Mouse (Mus musculus) ES-E14 (cell line): Measurements from ENCODE around the gene Stim2. TPM values are rescaled to one million over a fixed set of nuclear protein-coding genes. Genes with fewer than 3 reads are reported as not detected.

Experiments
- DNase-seq: peaks from one replicate; pipeline ENCODE4 v3.0.0-alpha.2; 2013; ENCODE audit warnings: low read depth, low spot score
- H3K27ac ChIP-seq: 2 replicates; pipeline ENCODE4 v1.5.1; 2012; ENCODE audit warnings: low read depth, mild to moderate bottlenecking, low read length, moderate library complexity, mixed read lengths; ENCODE audit not compliant: poor library complexity, insufficient read depth, severe bottlenecking
- H3K36me3 ChIP-seq: 2 replicates; pipeline ENCODE4 v1.6.1; 2012; ENCODE audit warnings: mild to moderate bottlenecking, low read length, moderate library complexity, mixed read lengths; ENCODE audit not compliant: control insufficient read depth, poor library complexity, insufficient read depth, severe bottlenecking
- H3K4me1 ChIP-seq, 2 experiments: fragments of 150-350 bp in 1 of 2; sonication (generic) in 1 of 2; 2 replicates each; pipeline ENCODE4 v1.6.1; 2012; ENCODE audit warnings: low read length in 2 of 2, mild to moderate bottlenecking in 1 of 2, mixed read lengths in 1 of 2; ENCODE audit not compliant: control insufficient read depth in 2 of 2, insufficient read depth in 2 of 2, poor library complexity in 1 of 2
- H3K4me3 ChIP-seq, 2 experiments: fragments of 150-350 bp in 1 of 2; sonication (generic) in 1 of 2; 2 replicates each; pipeline ENCODE4 v1.5.1; 2012; ENCODE audit warnings: low read length in 2 of 2, low read depth in 1 of 2, mild to moderate bottlenecking in 1 of 2, mixed read lengths in 1 of 2; ENCODE audit not compliant: insufficient read depth in 1 of 2, poor library complexity in 1 of 2, severe bottlenecking in 1 of 2
- H3K9ac ChIP-seq: 2 replicates; pipeline ENCODE4 v1.6.1; 2012; ENCODE audit warnings: low read depth, mild to moderate bottlenecking, low read length, mixed read lengths; ENCODE audit not compliant: poor library complexity, insufficient read depth, severe bottlenecking
- H3K9me3 ChIP-seq: fragments of 150-350 bp; sonication (generic); 2 replicates; pipeline ENCODE4 v1.6.1; 2012; ENCODE audit warnings: low read depth, mild to moderate bottlenecking, low read length; ENCODE audit not compliant: control insufficient read depth, insufficient read depth
- CHD2 ChIP-seq: IDR thresholded peaks from 2 replicates; pipeline ENCODE4 v1.6.1; 2014; ENCODE audit warnings: mild to moderate bottlenecking, low read depth, low read length, inconsistent platforms
- HCFC1 ChIP-seq: IDR thresholded peaks from 2 replicates; pipeline ENCODE4 v1.6.1; 2012; ENCODE audit warnings: low read length, inconsistent platforms, borderline replicate concordance; ENCODE audit not compliant: insufficient read depth
- MAFK ChIP-seq: IDR thresholded peaks from 2 replicates; pipeline ENCODE4 v1.6.1; 2014; ENCODE audit warnings: mild to moderate bottlenecking, low read depth, low read length, inconsistent platforms; ENCODE audit not compliant: insufficient read depth
- ZC3H11A ChIP-seq: IDR thresholded peaks from 2 replicates; pipeline ENCODE4 v1.6.1; 2012; ENCODE audit warnings: low read depth, mild to moderate bottlenecking, inconsistent platforms, low read length, borderline replicate concordance
- ZNF384 ChIP-seq: IDR thresholded peaks from 2 replicates; pipeline ENCODE4 v1.6.1; 2012; ENCODE audit warnings: low read depth, low read length, inconsistent platforms
- in situ Hi-C, 2 experiments: fragments of 600-800 bp; cut with MboI; formaldehyde crosslinking; loops; one replicate each; pipeline ENCODE4 v1.15.1; 2025; ENCODE audit warnings: low sequenced_read_pairs in 2 of 2, inconsistent platforms in 1 of 2; ENCODE audit not compliant: unreplicated experiment in 2 of 2
- total RNA-seq: library from RNA; depleted of rRNA; stranded (reverse); fragments of 300-350 nt; gene quantifications from 2 replicates; pipeline ENCODE4 v1.2.3, GENCODE M21; 2012

The Stim2 gene
- total RNA-seq, 1 experiment = 22.0 TPM

GRCm38 (mm10) chr5:54017143-54017542, 18.8 kb downstream of the Stim2 start:
- Histone ChIP-seq H3K9me3 (no peaks in the 10 kb centered on the region), H3K4me3 (no peak overlapping the region), H3K9ac (no peak overlapping the region), H3K27ac (no peak overlapping the region), H3K4me1 (peaks cover 0 to 4% of the 10 kb centered on the region in 2 experiments; a peak in 1 of 4 replicates), H3K36me3 (no peaks in the 10 kb centered on the region)
- in situ Hi-C loops = no loop called here
- peak; percentile 54; the same call in 1 of the 2 replicates for TF ChIP-seq MAFK
- TF ChIP-seq CHD2 = no peak
- no peak for TF ChIP-seq ZNF384
- no peak for DNase-seq

DNA sequence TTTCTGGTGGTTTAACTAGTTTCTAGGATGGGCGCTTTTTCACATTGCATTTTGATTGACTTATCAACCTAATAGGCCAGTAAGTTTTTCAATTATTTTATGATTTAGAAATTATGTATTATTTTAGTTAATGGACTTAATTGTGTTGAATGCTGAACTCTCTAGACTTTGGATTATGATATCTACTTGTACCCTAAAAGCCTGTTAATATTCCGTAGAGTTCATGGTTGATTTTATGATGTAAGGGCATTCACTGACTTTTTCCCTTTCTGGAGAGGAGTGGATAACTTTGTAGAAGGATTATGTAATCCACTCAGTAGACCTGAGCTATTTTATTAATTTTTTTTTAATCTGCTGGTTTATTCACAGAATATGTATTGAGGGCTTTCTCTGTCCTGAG, 20.6 kb downstream of the Stim2 start:
- peaks cover 0 to 4% of the 10 kb centered on the region in 2 experiments; a peak in 1 of 4 replicates for H3K4me1 ChIP-seq
- TF ChIP-seq ZNF384 (no peak), HCFC1 (no peak), MAFK (no peak), ZC3H11A (no peak), CHD2 (no peak)
- no peak overlapping the region for H3K4me3 ChIP-seq
- no peaks in the 10 kb centered on the region for H3K9me3 ChIP-seq
- no peaks in the 10 kb centered on the region for H3K36me3 ChIP-seq
- no peak for DNase-seq
- H3K9ac ChIP-seq = no peak overlapping the region
- in situ Hi-C loops = no loop called here
- H3K27ac ChIP-seq = no peak overlapping the region

DNA sequence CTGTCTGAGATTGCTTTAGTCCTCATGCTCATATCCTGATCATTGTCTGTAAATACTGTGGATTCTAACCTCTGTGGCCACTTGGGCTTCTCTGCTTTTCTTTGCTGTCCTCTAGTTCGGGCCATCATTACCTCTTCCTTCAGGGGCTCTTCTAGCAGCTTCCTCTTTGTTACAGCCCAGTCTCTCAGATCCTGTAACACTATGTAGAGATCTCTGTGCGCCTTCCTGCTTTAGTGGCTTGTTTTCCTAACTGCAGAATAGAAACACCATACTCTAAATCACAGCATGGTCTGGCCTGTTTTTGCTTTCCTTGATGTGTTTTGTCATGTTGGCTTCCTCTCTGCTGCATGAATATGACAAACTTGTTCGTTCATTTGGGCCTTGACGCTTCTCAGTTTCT, 21.2 kb downstream of the Stim2 start:
- in situ Hi-C loops = no loop called here
- H3K27ac ChIP-seq = no peak overlapping the region
- H3K4me1 ChIP-seq = peaks cover 0 to 4% of the 10 kb centered on the region in 2 experiments; a peak in 1 of 4 replicates
- no peak for TF ChIP-seq ZNF384
- TF ChIP-seq CHD2 = no peak
- TF ChIP-seq ZC3H11A = no peak
- TF ChIP-seq MAFK = no peak
- TF ChIP-seq HCFC1 = no peak
- H3K9ac ChIP-seq = no peak overlapping the region
- H3K4me3 ChIP-seq = no peak overlapping the region
- no peaks in the 10 kb centered on the region for H3K36me3 ChIP-seq
- no peaks in the 10 kb centered on the region for H3K9me3 ChIP-seq
- DNase-seq = no peak

- no peak overlapping the region for H3K9ac ChIP-seq
- in situ Hi-C loops = no loop called here
- no peaks in the 10 kb centered on the region for H3K36me3 ChIP-seq
Observed at GRCm38 (mm10) chr5:54024610-54025009, 26.3 kb downstream of the Stim2 start.

GRCm38 (mm10) chr5:54025630-54026029, 27.3 kb downstream of the Stim2 start:
- no peak for DNase-seq
- no peaks in the 10 kb centered on the region for H3K9me3 ChIP-seq
- in situ Hi-C loops = no loop called here
- H3K4me1 ChIP-seq = no peaks in the 10 kb centered on the region
- H3K27ac ChIP-seq = no peak overlapping the region
- H3K4me3 ChIP-seq = no peak overlapping the region
- no peak overlapping the region for H3K9ac ChIP-seq
- TF ChIP-seq HCFC1 = no peak
- H3K36me3 ChIP-seq = no peaks in the 10 kb centered on the region

More at GRCm38 (mm10) chr5:54024610-54025009, 26.3 kb downstream of the Stim2 start:
- H3K27ac ChIP-seq = no peak overlapping the region
- no peaks in the 10 kb centered on the region for H3K9me3 ChIP-seq
- H3K4me3 ChIP-seq = no peak overlapping the region
- no peak for DNase-seq
- TF ChIP-seq HCFC1 (no peak), ZNF384 (no peak), MAFK (no peak), ZC3H11A (no peak), CHD2 (no peak)
- H3K4me1 ChIP-seq = no peaks in the 10 kb centered on the region
